Mouse (Mus musculus) forebrain, embryonic 14.5 days (tissue): Measurements from ENCODE around the gene Cyp27a1. TPM values are rescaled to one million over a fixed set of nuclear protein-coding genes. Genes with fewer than 3 reads are reported as not detected.

ENCODE experiments used
- ATAC-seq: fragments of 200-750 bp; cut with Nextera tagmentation; 2 replicates; pipeline ENCODE4 v1.8.0; 2017; ENCODE audit warnings: mild to moderate bottlenecking, moderate library complexity
- DNase-seq: peaks from one replicate; pipeline ENCODE4 v3.0.0-alpha.2; 2015; ENCODE audit warnings: low spot score
- H3K27ac ChIP-seq: fragments of 300-500 bp; sonication (generic); 2 replicates; pipeline ENCODE4 v1.5.1; 2014; ENCODE audit warnings: low read depth, mild to moderate bottlenecking, control low read depth, low read length, moderate library complexity
- H3K27me3 ChIP-seq: fragments of 300-500 bp; sonication (generic); replicated peaks from 2 replicates; pipeline ENCODE4 v1.6.1; 2014; ENCODE audit warnings: low read length, control low read depth, mixed read lengths; ENCODE audit not compliant: control insufficient read depth, insufficient read depth
- H3K36me3 ChIP-seq: fragments of 300-500 bp; sonication (generic); 2 replicates; pipeline ENCODE4 v1.6.1; 2014; ENCODE audit warnings: low read length, control low read depth; ENCODE audit not compliant: control insufficient read depth, insufficient read depth
- H3K4me1 ChIP-seq: fragments of 300-500 bp; sonication (generic); 2 replicates; pipeline ENCODE4 v1.6.1; 2014; ENCODE audit warnings: antibody characterized with exemption, low read length, control low read depth; ENCODE audit not compliant: control insufficient read depth, insufficient read depth
- H3K4me2 ChIP-seq: fragments of 300-500 bp; sonication (generic); 2 replicates; pipeline ENCODE4 v1.6.1; 2014; ENCODE audit warnings: mild to moderate bottlenecking, control low read depth, low read length
- H3K4me3 ChIP-seq: fragments of 300-500 bp; sonication (generic); 2 replicates; pipeline ENCODE4 v1.5.1; 2014; ENCODE audit warnings: low read depth, low read length, control low read depth
- H3K9ac ChIP-seq: fragments of 300-500 bp; sonication (generic); 2 replicates; pipeline ENCODE4 v1.6.1; 2014; ENCODE audit warnings: mild to moderate bottlenecking, low read length, control low read depth, moderate library complexity
- H3K9me3 ChIP-seq: fragments of 300-500 bp; sonication (generic); replicated peaks from 2 replicates; pipeline ENCODE4 v1.6.1; 2016; ENCODE audit warnings: low read length, control low read depth, mixed read lengths; ENCODE audit not compliant: control insufficient read depth
- WGBS: fragments of 180-500 bp; shearing (Covaris S2); extraction: QIAGEN DNeasy Blood & Tissue Kit; methylation state at CpG from one replicate; pipeline ENCODE4 v1.1.7; 2014; 5-methylcytosine and 5-hydroxymethylcytosine counted together
- polyA plus RNA-seq: library from polyadenylated mRNA; unstranded; fragments of >200 nt; fragmentation: Nextera tagmentation; extraction: Ambion mirVana; gene quantifications from 2 replicates; pipeline ENCODE4 v1.2.1, GENCODE M21; 2014

Gene Cyp27a1
- polyA plus RNA-seq = 1.2 and 1.9 TPM in 2 replicates

- H3K4me2 ChIP-seq = peak within 1 kb of the TSS; percentile 74
- DNase-seq = peak; percentile 31
- H3K4me1 ChIP-seq = peaks cover 10% of the 10 kb centered on the region
- no peak within 1 kb of the TSS for H3K27ac ChIP-seq
- WGBS = 2% methylated on average over 35 of the region's 35 CpGs
- H3K27me3 ChIP-seq = 0 out of 2 replicates have a peak, but pooled peaks cover 4% of the 10 kb centered on the region
- ATAC-seq = 0 out of 2 replicates have a peak, but pooled peaks have one; percentile 23
- H3K4me3 ChIP-seq = peak within 1 kb of the TSS; percentile 32
- H3K9ac ChIP-seq = peak within 1 kb of the TSS; percentile 63
- H3K36me3 ChIP-seq = no peaks in the 10 kb centered on the region
- no peaks in the 10 kb centered on the region for H3K9me3 ChIP-seq
Observed at GRCm38 (mm10) chr1:74713099-74713858, at the start of gene Cyp27a1. Gene Cyp27a1 (plus strand): TSS chr1:74713574.

- no peaks in the 10 kb centered on the region for H3K9me3 ChIP-seq
- no peak overlapping the region for H3K4me2 ChIP-seq
- DNase-seq (peak; percentile 17), ATAC-seq (no peak)
- H3K36me3 ChIP-seq = 0 out of 2 replicates have a peak, but pooled peaks cover 4% of the 10 kb centered on the region
- WGBS = 71% methylated on average over 6 of the region's 6 CpGs
- peaks cover 5% of the 10 kb centered on the region for H3K4me1 ChIP-seq
- H3K4me3 ChIP-seq = no peak overlapping the region
- no peak overlapping the region for H3K9ac ChIP-seq
- no peak overlapping the region for H3K27ac ChIP-seq
- H3K27me3 ChIP-seq = no peaks in the 10 kb centered on the region
Observed at GRCm38 (mm10) chr1:74665153-74665552, 48.2 kb upstream of the Cyp27a1 start.

- Histone ChIP-seq H3K9ac (no peak overlapping the region), H3K4me1 (no peaks in the 10 kb centered on the region; the same call in 1 of the 2 replicates), H3K9me3 (no peaks in the 10 kb centered on the region), H3K27me3 (no peaks in the 10 kb centered on the region), H3K36me3 (peaks cover 17% of the 10 kb centered on the region), H3K4me3 (no peak overlapping the region), H3K27ac (no peak overlapping the region), H3K4me2 (no peak overlapping the region)
- DNase-seq (no peak), ATAC-seq (no peak)
- 94% methylated on average over 3 of the region's 3 CpGs for WGBS
Observed at GRCm38 (mm10) chr1:74668371-74668770, 45.0 kb upstream of the Cyp27a1 start.

GRCm38 (mm10) chr1:74672731-74673130 lies 40.6 kb upstream of the Cyp27a1 start:
- peaks cover 29% of the 10 kb centered on the region for H3K36me3 ChIP-seq
- no peak overlapping the region for H3K4me2 ChIP-seq
- no peak overlapping the region for H3K9ac ChIP-seq
- 88% methylated on average over 7 of the region's 7 CpGs for WGBS
- H3K9me3 ChIP-seq = no peaks in the 10 kb centered on the region
- H3K4me1 ChIP-seq = no peaks in the 10 kb centered on the region
- H3K4me3 ChIP-seq = no peak overlapping the region
- ATAC-seq (no peak), DNase-seq (no peak)
- no peak overlapping the region for H3K27ac ChIP-seq
- no peaks in the 10 kb centered on the region for H3K27me3 ChIP-seq

GRCm38 (mm10) chr1:74676863-74677262 lies 36.5 kb upstream of the Cyp27a1 start:
- Histone ChIP-seq H3K27me3 (no peaks in the 10 kb centered on the region), H3K9me3 (no peaks in the 10 kb centered on the region), H3K9ac (no peak overlapping the region), H3K27ac (no peak overlapping the region), H3K36me3 (peaks cover 59% of the 10 kb centered on the region), H3K4me3 (no peak overlapping the region), H3K4me1 (no peaks in the 10 kb centered on the region), H3K4me2 (no peak overlapping the region)
- 79% methylated on average over 3 of the region's 3 CpGs for WGBS
- DNase-seq (no peak), ATAC-seq (no peak)

GRCm38 (mm10) chr1:74677843-74678242 lies 35.5 kb upstream of the Cyp27a1 start:
- Histone ChIP-seq H3K27ac (no peak overlapping the region), H3K4me3 (no peak overlapping the region), H3K36me3 (peaks cover 60% of the 10 kb centered on the region), H3K4me1 (no peaks in the 10 kb centered on the region), H3K4me2 (no peak overlapping the region), H3K9ac (no peak overlapping the region), H3K27me3 (no peaks in the 10 kb centered on the region), H3K9me3 (no peaks in the 10 kb centered on the region)
- DNase-seq = no peak
- WGBS = 90% methylated on average over 1 of the region's 1 CpGs
- ATAC-seq = no peak

- H3K9ac ChIP-seq = no peak overlapping the region
- no peak for DNase-seq
- H3K4me1 ChIP-seq = no peaks in the 10 kb centered on the region
- H3K4me2 ChIP-seq = no peak overlapping the region
- H3K27me3 ChIP-seq = no peaks in the 10 kb centered on the region
- no peak overlapping the region for H3K27ac ChIP-seq
- H3K36me3 ChIP-seq = peaks cover 95% of the 10 kb centered on the region
- 94% methylated on average over 7 of the region's 7 CpGs for WGBS
- no peaks in the 10 kb centered on the region for H3K9me3 ChIP-seq
- no peak overlapping the region for H3K4me3 ChIP-seq
- ATAC-seq = no peak
Observed at GRCm38 (mm10) chr1:74687131-74687530, 26.2 kb upstream of the Cyp27a1 start.

- Histone ChIP-seq H3K9ac (no peak overlapping the region), H3K9me3 (no peaks in the 10 kb centered on the region), H3K4me3 (no peak overlapping the region), H3K36me3 (peaks cover 89% of the 10 kb centered on the region), H3K4me2 (no peak overlapping the region), H3K27me3 (no peaks in the 10 kb centered on the region), H3K27ac (no peak overlapping the region), H3K4me1 (no peaks in the 10 kb centered on the region)
- 87% methylated on average over 8 of the region's 8 CpGs for WGBS
- ATAC-seq (no peak), DNase-seq (no peak)
Observed at GRCm38 (mm10) chr1:74693891-74694583, 19.3 kb upstream of the Cyp27a1 start.

GRCm38 (mm10) chr1:74695836-74696235 lies 17.5 kb upstream of the Cyp27a1 start:
- Histone ChIP-seq H3K9ac (no peak overlapping the region), H3K4me3 (no peak overlapping the region), H3K36me3 (peaks cover 89% of the 10 kb centered on the region), H3K4me2 (no peak overlapping the region), H3K27me3 (no peaks in the 10 kb centered on the region), H3K9me3 (no peaks in the 10 kb centered on the region), H3K27ac (no peak overlapping the region), H3K4me1 (no peaks in the 10 kb centered on the region)
- ATAC-seq = no peak
- no peak for DNase-seq
- 98% methylated on average over 4 of the region's 4 CpGs for WGBS
